Mouse (Mus musculus): ENCODE results near the gene Ppcdc. TPM values are rescaled to one million over a fixed set of nuclear protein-coding genes. Genes with fewer than 3 reads are reported as not detected.

Ppcdc gene
- polyA plus RNA-seq, 1 experiment from 2014 or later: 11.5 TPM

DNA sequence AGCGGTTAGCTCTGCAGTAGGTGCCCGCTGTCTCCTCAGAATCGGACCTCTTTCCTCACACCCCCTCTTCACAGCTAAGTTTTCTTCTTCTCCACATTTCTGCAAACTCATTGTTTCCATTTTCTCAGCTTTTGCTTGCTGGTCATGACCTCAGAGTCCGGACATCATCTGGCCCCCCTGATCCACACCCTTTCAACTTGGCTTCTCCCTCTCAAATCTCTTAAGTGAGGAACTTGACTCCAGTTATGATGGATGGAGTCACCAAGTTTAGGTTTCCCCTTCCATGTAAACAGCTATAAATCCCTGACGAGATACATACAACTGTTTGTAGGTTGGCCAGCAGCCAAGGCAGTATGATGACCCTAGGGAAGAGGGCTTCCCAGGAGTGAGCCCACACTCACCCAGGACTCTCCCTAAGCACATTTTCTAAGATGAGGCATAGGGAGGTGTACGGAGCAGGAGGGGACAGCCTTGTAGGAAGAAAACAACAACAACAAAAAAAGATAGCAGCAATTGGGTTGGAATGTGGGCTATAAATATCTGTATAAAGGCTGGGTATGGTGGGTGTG, 96.9 kb downstream of the Ppcdc start:
- H3K9ac ChIP-seq (replicated peaks): no peak overlapping the region
- DNase-seq (no peak), ATAC-seq (no peak)
- H3K9me3 ChIP-seq (ENCODE audit: low read length): no peaks in the 10 kb centered on the region
- H3K4me2 ChIP-seq (ENCODE audit: low read depth, low read length): no peak overlapping the region
- no peaks in the 10 kb centered on the region for H3K27me3 ChIP-seq (ENCODE audit: insufficient read depth, low read length)
- H3K27ac ChIP-seq (ENCODE audit: low read depth): no peak overlapping the region
- 62% methylated on average over 6 of the region's 6 CpGs for WGBS (ENCODE audit: insufficient replicate concordance)
- H3K4me1 ChIP-seq (ENCODE audit: insufficient read depth): peaks cover 2% of the 10 kb centered on the region; the same call in 1 of the 2 replicates
- H3K36me3 ChIP-seq (replicated peaks; ENCODE audit: insufficient read depth, low read length): no peaks in the 10 kb centered on the region
- no peak overlapping the region for H3K4me3 ChIP-seq (ENCODE audit: low read depth, low read length)
- no peak for TF ChIP-seq CTCF (IDR thresholded peaks at IDR 0.05; ENCODE audit: low read depth)
- TF ChIP-seq EP300 (IDR thresholded peaks at IDR 0.05; ENCODE audit: low read depth): no peak

DNA sequence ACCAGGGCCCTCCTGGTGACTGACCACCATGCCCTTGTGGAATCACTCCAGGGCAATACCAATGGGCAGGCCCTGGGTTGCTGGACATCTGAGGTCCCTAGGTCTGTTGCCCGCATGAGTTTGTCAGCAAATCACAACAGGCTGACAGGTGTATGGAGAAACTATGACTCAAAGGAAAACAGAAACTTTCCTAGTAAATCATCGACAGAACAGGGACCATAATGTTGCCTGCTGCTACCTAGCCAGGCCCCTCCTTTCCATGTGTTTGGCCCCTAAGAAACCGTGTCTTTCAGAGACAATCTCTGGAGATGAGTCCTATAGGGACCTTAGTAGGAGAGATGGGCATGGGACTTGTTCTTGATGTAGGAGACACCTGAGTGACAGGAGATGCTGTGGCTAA, 97.7 kb downstream of the Ppcdc start:
- Histone ChIP-seq H3K4me3 (ENCODE audit: low read depth, low read length) (no peak overlapping the region), H3K9me3 (ENCODE audit: low read length) (no peaks in the 10 kb centered on the region), H3K27ac (ENCODE audit: low read depth) (no peak overlapping the region), H3K4me2 (ENCODE audit: low read depth, low read length) (no peak overlapping the region), H3K4me1 (ENCODE audit: insufficient read depth) (peaks cover 2% of the 10 kb centered on the region; the same call in 1 of the 2 replicates), H3K36me3 (replicated peaks; ENCODE audit: insufficient read depth, low read length) (no peaks in the 10 kb centered on the region), H3K9ac (replicated peaks) (no peak overlapping the region), H3K27me3 (ENCODE audit: insufficient read depth, low read length) (no peaks in the 10 kb centered on the region)
- 56% methylated on average over 3 of the region's 3 CpGs for WGBS (ENCODE audit: insufficient replicate concordance)
- ATAC-seq (peak; percentile 23; the same call in 1 of the 2 replicates), DNase-seq (no peak)
- TF ChIP-seq CTCF (IDR thresholded peaks at IDR 0.05; ENCODE audit: low read depth) (no peak), EP300 (IDR thresholded peaks at IDR 0.05; ENCODE audit: low read depth) (no peak)

DNA sequence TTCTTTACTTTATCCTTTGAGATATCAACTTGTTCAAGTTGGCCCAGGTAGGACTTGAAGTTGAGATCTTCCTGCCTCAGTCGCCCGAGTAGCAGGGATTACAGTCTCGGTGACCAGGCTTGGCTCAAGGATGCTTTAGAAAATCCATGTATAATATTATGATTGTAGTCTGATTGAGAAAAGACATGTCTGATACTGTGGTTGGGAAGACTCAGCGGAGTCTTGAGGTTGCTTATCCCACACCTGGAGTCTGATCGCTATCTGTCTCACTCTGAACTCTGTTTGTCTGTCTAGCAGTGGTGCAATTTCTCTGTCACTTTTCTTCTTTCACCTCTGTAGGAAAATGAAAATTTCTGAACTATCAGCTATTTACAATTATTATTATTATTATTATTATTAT, 99.6 kb downstream of the Ppcdc start:
- H3K36me3 ChIP-seq (replicated peaks; ENCODE audit: insufficient read depth, low read length): no peaks in the 10 kb centered on the region
- H3K9ac ChIP-seq (replicated peaks): no peak overlapping the region
- H3K27ac ChIP-seq (ENCODE audit: low read depth): no peak overlapping the region
- H3K9me3 ChIP-seq (ENCODE audit: low read length): no peaks in the 10 kb centered on the region
- no peak overlapping the region for H3K4me2 ChIP-seq (ENCODE audit: low read depth, low read length)
- ATAC-seq (no peak), DNase-seq (no peak)
- 81% methylated on average over 5 of the region's 5 CpGs for WGBS (ENCODE audit: insufficient replicate concordance)
- no peaks in the 10 kb centered on the region for H3K27me3 ChIP-seq (ENCODE audit: insufficient read depth, low read length)
- no peak overlapping the region for H3K4me3 ChIP-seq (ENCODE audit: low read depth, low read length)
- peaks cover 2% of the 10 kb centered on the region; the same call in 1 of the 2 replicates for H3K4me1 ChIP-seq (ENCODE audit: insufficient read depth)
- TF ChIP-seq CTCF (IDR thresholded peaks at IDR 0.05; ENCODE audit: low read depth): no peak
- no peak for TF ChIP-seq EP300 (IDR thresholded peaks at IDR 0.05; ENCODE audit: low read depth)

DNA sequence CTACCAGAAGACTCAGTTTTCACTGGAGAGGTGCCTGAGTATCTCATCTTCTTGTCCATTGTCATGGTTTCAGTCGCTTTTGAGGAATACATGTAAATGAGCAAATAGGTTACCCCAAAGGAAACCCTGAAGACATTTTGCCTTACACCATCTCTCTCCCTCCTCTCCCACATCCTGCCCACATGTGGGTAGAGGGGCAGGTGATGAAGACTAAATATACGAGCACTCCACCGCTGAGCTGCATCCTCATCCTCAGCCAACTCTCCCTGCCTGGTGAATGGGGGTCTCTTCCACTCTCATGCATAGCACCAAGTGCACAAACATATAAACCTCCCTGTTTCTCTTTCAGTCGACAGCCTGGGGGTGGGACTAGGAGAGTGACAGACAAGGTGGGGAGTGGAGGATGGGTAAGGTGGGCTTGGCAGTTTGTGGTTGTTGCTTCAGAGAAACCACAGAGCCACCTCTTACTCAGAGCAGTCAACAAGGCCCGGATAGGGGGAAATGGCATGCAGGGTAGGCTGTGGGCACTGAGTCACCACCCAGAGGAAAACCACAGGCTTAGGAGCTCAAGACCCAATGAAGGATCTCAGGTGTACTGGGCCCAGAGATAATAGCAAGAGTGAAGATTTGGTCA, 100.2 kb downstream of the Ppcdc start:
- ATAC-seq (peak; percentile 19; the same call in 1 of the 2 replicates), DNase-seq (peak; percentile 35)
- no peak for TF ChIP-seq CTCF (IDR thresholded peaks at IDR 0.05; ENCODE audit: low read depth)
- no peak for TF ChIP-seq EP300 (IDR thresholded peaks at IDR 0.05; ENCODE audit: low read depth)
- WGBS (ENCODE audit: insufficient replicate concordance): 28% methylated on average over 5 of the region's 5 CpGs
- Histone ChIP-seq H3K27ac (ENCODE audit: low read depth) (no peak overlapping the region), H3K4me1 (ENCODE audit: insufficient read depth) (peaks cover 2% of the 10 kb centered on the region; the same call in 1 of the 2 replicates), H3K4me2 (ENCODE audit: low read depth, low read length) (0 out of 2 replicates have a peak overlapping the region, but pooled peaks have one; percentile 9), H3K9me3 (ENCODE audit: low read length) (no peaks in the 10 kb centered on the region), H3K9ac (replicated peaks) (no peak overlapping the region), H3K27me3 (ENCODE audit: insufficient read depth, low read length) (no peaks in the 10 kb centered on the region), H3K36me3 (replicated peaks; ENCODE audit: insufficient read depth, low read length) (no peaks in the 10 kb centered on the region), H3K4me3 (ENCODE audit: low read depth, low read length) (no peak overlapping the region)

DNA sequence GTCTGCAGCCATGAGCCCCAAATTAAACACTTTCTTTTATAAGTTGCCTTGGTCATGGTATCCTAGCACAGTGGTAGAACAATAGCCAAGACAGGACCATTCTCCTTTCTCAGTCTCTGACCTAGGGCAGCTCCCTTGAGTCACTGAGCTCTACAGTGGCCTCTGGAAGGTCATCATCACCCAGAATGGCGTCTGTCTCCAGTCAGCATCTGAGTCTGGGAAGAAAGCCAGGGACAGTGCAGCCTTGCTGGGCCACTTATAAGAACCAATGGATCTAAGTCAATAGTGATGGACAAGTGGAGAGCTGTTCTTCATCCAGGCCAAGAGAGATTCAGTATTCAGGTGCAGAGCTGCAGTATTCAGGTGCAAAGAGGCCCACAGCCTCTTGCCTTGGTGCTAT, 101.2 kb downstream of the Ppcdc start:
- Histone ChIP-seq H3K9me3 (ENCODE audit: low read length) (no peaks in the 10 kb centered on the region), H3K27ac (ENCODE audit: low read depth) (no peak overlapping the region), H3K9ac (replicated peaks) (no peak overlapping the region), H3K27me3 (ENCODE audit: insufficient read depth, low read length) (no peaks in the 10 kb centered on the region), H3K36me3 (replicated peaks; ENCODE audit: insufficient read depth, low read length) (no peaks in the 10 kb centered on the region), H3K4me2 (ENCODE audit: low read depth, low read length) (no peak overlapping the region), H3K4me1 (ENCODE audit: insufficient read depth) (peaks cover 2% of the 10 kb centered on the region; the same call in 1 of the 2 replicates), H3K4me3 (ENCODE audit: low read depth, low read length) (no peak overlapping the region)
- DNase-seq (no peak), ATAC-seq (no peak)
- no peak for TF ChIP-seq CTCF (IDR thresholded peaks at IDR 0.05; ENCODE audit: low read depth)
- no peak for TF ChIP-seq EP300 (IDR thresholded peaks at IDR 0.05; ENCODE audit: low read depth)
- 78% methylated on average over 1 of the region's 1 CpGs for WGBS (ENCODE audit: insufficient replicate concordance)

Other genes with a start within 250 kb of the Ppcdc start
- gene Trcg1, start 203.6 kb downstream of the Ppcdc start, polyA plus RNA-seq (2015; fragmentation: Nextera tagmentation; extraction: Ambion mirVana): not detected in 2 replicates
- gene 1700017B05Rik, start 177.5 kb downstream of the Ppcdc start, polyA plus RNA-seq (2015; fragmentation: Nextera tagmentation; extraction: Ambion mirVana): 10.1 and 10.4 TPM in 2 replicates
- 6.5 and 8.4 TPM in 2 replicates for gene Scamp5, start 27.9 kb upstream of the Ppcdc start, polyA plus RNA-seq (2015; fragmentation: Nextera tagmentation; extraction: Ambion mirVana)
- gene Rpp25, start 63.9 kb upstream of the Ppcdc start, polyA plus RNA-seq (2015; fragmentation: Nextera tagmentation; extraction: Ambion mirVana): 0.48 and 0.67 TPM in 2 replicates
- gene Cox5a, start 81.2 kb upstream of the Ppcdc start, polyA plus RNA-seq (2015; fragmentation: Nextera tagmentation; extraction: Ambion mirVana): 761 and 777 TPM in 2 replicates
- gene Fam219b, start 97.4 kb upstream of the Ppcdc start, polyA plus RNA-seq (2015; fragmentation: Nextera tagmentation; extraction: Ambion mirVana): 4.6 and 5.1 TPM in 2 replicates
- gene Mpi, start 112.6 kb upstream of the Ppcdc start, polyA plus RNA-seq (2015; fragmentation: Nextera tagmentation; extraction: Ambion mirVana): 7.3 and 8.2 TPM in 2 replicates
- gene Scamp2, start 120.8 kb upstream of the Ppcdc start, polyA plus RNA-seq (2015; fragmentation: Nextera tagmentation; extraction: Ambion mirVana): 29.6 and 31.2 TPM in 2 replicates
- 3.6 and 3.7 TPM in 2 replicates for gene Ulk3, start 149.3 kb upstream of the Ppcdc start, polyA plus RNA-seq (2015; fragmentation: Nextera tagmentation; extraction: Ambion mirVana)
- gene Cplx3, start 166.2 kb upstream of the Ppcdc start, polyA plus RNA-seq (2015; fragmentation: Nextera tagmentation; extraction: Ambion mirVana): not detected in 2 replicates
- not detected in 2 replicates for gene Lman1l, start 180.7 kb upstream of the Ppcdc start, polyA plus RNA-seq (2015; fragmentation: Nextera tagmentation; extraction: Ambion mirVana)
- gene Csk, start 213.5 kb upstream of the Ppcdc start, polyA plus RNA-seq (2015; fragmentation: Nextera tagmentation; extraction: Ambion mirVana): 13.6 and 15.5 TPM in 2 replicates
- 19.9 and 30.7 TPM in 2 replicates for gene Cyp1a2, start 243.6 kb upstream of the Ppcdc start, polyA plus RNA-seq (2015; fragmentation: Nextera tagmentation; extraction: Ambion mirVana)
- 2.2 and 4.3 TPM in 2 replicates for gene Cyp1a1, start 247.8 kb upstream of the Ppcdc start, polyA plus RNA-seq (2015; fragmentation: Nextera tagmentation; extraction: Ambion mirVana)